Mouse (Mus musculus) thymus, adult 18-20 months (tissue): ENCODE measurements around the gene Elobl.

Source experiments
- DNase-seq, 2 experiments: peaks; one replicate each; pipeline ENCODE4 v3.0.0; 2022; ENCODE audit warnings: mixed read lengths in 2 of 2

Elobl gene

DNA sequence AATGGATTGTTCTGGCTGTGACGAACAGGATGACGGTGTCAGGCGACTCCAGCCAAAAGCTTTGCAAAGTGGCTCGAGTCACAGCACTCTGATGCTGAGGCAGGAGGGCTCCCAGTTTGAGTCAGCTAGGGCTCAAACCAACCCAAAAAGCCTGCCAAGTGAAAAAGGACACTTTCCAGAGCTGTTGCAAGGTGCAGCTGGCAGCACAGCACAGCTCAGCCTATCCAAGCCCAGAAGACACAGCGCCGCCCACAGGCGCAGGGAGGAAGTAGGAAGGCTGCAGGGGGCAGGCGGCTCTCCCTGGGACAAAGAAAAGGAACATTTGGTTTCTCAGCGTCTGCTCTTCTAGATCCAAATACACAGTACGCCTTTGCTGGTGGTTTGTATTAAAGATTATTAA lies 19.9 kb upstream of the Elobl start:
- DNase-seq, result no peak

DNA sequence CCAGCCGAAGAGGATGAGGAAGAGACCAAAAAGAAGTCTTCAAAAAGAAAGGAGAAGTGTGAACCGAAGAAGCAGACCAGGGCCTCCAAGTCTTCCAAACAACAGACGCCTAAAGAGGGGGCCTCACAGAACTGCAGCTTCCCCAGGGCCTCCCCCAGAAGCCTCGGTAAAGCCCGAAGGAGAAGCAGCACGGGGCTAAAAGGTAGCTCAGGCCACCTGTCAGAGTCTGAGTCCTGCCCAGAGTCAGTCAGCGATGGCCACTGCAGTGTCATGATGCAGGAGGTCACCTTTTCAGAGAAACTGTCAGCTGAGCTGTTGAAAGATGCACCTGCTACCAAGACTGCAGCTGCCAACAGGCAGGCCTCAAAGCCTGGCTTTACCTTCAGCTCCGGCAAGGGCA lies 14.6 kb upstream of the Elobl start:
- no peak for DNase-seq

DNA sequence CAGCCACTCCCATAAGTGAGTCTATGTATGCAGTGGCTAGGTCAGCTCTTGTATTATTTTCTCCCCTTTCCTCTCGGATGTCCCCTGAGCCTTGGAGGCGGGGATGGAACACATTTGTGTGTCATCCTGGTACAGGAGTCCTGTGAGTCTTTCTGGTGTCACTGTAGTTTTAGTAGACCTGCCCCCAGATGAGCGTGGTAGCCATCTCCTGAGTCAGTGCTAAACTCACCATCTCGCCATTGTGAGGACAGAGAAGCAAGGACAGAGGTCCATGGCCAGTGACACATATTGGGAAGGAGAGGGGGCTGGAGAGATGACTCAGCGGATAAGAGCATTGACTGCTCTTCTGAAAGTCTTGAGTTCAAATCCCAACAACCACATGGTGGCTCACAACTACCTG lies 10.5 kb upstream of the Elobl start:
- DNase-seq, result no peak

DNA sequence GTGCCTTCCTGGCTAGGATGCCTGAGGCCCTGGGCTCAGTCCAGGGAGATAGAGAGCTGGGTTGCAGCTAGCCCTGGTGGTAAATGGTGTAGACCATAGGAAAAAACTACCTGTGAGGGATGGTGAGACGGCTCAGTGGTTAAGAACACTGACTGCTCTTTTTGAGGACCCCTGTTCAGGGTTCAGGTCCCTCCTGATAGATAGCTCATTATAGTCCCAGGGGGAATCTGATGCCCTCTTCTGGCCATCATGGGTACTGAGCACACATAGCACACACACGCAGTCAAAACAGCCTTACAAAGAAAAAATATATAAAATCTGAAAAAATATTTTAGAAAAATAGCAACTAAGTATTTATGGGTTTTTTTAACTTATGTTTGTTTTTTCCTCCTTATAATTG lies 9.6 kb upstream of the Elobl start:
- DNase-seq, result no peak

DNA sequence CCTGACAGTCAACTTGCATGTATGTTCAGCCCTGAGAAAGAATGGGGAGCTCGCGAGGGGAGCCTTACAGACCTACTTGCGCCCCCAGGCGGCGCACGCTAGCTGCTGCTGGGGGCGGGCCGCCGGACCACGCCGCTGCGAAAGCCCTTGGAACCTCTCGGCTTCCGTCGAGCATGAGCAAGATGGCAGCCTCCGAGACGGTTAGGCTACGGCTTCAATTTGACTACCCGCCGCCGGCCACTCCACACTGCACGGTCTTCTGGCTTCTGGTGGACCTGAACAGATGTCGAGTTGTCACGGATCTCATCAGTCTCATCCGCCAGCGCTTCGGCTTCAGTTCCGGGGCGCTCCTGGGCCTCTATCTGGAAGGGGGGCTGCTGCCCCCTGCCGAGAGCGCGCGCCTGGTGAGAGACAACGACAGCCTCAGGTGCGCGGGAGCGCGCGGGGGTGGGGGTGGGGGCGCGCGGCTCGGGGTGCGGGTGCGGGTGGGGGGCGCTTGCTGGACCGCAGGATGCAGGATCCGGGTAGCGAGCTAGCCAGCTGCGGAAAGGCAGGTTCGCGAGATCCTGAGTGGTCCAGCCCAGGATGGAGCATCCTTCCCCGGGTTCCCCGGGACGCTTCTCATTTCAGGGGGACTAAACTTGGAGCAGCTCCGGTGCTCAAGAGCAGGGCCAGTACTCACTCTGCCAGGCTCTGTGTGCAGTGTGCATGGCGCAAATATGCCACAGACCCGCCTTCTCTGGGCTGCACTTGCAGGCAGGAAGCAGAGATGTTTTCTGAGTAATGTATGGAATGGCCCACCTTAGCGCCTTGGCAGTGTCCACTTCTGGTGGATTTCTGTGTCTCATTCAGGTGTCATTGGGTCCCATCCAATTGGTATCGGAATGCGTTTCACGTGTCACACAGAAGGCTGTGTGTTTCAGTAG lies 7.3 kb upstream of the Elobl start:
- peak; percentile 81 to 83 for DNase-seq

DNA sequence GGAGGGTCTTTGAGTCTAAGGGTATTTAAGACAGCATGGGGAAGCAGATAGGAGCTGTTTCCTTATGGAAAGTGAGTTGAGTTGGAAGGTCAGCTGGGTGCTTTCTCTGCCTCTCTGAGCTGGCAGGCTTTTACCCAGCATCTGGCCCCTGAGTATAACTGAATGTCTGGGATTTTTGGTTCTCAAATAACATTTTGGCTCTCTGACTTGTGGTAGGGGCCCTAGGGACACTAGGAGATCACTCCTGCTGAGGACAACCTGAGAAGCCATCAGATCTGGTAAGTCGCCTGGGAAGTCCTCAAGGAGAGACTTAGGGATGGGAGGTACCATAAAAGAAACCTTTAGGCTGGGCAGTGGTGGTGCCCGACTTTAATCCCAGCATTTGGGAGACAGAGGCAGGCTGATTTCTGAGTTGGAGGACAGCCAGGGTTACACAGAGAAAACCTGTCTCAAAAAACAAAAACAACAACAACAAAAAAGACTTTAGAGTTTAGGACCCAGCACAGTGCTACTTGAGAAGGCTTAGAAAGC lies 3.5 kb upstream of the Elobl start, which contains the start of gene Coil:
TSS of gene Coil (plus strand) at position 51 of the 531 bp plus-strand sequence.
- DNase-seq, result no peak

DNA sequence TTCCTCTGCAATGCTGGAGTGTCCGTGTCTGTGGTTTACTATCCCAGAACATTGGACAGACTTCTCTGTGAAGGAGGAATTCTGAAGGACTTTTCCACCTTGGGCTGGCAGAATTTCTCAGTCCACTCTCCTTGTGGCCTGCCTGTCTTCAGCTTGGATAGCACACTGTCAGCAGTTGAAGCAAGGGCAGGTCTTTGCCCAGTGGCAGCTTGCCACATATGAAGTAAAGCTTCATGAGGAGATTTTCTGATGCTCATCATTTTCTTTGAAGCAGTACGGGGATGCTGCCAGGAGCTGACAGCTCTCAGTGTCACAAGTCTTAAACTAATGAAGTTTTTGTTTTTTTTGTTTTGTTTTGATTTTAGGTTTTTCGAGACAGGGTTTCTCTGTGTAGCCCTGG lies 7.9 kb downstream of the Elobl start:
- DNase-seq, result no peak

DNA sequence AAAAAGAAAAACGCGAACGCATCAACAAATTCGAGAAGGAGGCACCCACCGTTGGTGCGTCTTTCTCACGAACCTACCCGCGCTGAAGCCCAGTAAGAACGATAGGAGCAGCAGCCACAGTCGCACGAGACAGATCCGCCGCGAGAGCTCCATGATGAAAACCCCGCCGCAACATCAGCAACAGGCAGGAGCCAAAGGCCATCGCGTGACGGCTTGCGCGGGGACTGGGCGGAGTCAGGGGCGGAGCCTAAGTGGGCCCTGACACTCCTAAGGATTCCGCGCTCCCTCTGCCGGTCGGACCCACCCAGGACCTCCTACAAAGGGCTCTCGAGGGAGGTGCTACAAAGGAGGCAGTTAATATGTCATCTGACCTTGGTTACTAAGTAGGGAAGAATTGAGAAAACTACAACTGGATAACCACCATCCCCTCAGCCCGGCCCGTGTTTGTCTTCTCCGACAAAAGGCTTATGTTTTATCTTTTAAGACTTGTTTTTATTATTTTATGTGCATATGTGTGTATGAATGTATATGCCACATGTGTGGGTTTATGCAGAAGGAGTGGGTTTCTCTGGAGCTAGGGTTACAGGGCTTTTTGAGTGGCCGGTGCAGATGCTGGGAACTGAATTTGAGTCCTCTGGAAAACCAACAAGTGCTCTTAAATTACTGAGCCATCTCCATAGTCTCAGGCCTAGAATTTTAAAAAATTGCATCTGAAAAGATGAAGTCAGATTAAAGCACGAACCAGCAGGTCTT lies 11.3 kb downstream of the Elobl start, which contains the start of gene Scpep1:
TSS of gene Scpep1 (minus strand) at position 249 of the 753 bp plus-strand sequence.
- DNase-seq, result peak; percentile 91 to 93

DNA sequence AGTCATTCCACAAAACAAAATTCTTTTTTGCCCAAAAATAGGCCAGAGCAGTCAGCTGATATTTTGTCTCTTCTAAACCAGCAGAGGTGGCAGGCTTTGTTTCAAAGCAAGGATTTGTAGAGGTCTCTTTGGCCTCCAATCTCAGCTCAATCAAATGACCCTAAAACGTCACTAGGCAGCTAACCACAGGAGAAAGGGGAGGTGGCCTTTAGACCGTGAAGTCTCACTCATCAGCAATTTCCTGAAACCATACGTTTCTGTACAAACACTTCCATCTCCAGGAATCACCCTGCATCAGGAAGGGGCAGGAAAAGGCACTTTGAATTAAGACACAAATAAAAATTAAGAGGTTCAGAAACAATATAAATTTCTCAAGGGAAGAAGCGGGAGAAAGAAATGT lies 11.9 kb downstream of the Elobl start:
- DNase-seq, result no peak

DNA sequence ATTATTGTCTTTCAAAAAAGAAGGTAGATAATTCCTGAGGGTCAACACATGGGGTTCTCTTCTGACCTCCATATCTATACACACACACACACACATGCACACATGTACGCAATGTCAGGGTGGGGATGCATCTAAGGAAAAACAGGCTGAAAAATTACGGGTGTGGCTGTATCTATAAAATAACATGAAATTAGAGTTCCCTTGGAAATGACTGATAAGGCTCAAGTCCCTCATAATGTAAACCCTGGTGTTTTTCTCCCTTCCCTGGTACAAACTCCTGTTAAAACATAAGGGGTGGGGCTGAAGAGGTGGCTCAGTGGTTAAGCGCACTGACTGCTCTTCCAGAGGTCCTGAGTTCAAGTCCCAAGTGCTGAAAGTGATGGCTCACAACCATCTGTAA lies 13.1 kb downstream of the Elobl start:
- no peak for DNase-seq

DNA sequence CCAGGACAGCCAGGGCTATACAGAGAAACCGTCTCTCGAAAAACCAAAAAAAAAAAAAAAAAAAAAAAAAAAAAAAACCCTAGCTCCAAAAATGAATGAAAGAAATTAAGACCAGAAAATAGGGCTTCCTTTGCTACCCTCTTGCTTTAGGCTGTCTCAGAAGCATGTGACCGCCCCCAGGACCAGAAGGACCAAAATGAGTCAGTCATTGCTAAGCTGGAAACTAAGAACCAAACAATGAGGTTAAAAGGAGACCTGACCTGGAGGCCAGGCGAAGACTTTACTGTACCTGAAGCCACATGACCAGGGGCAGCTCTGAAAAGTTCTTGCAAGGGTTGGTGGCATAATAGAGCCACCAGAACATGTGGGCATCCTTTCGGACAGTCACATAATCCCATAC lies 14.6 kb downstream of the Elobl start:
- no peak for DNase-seq

DNA sequence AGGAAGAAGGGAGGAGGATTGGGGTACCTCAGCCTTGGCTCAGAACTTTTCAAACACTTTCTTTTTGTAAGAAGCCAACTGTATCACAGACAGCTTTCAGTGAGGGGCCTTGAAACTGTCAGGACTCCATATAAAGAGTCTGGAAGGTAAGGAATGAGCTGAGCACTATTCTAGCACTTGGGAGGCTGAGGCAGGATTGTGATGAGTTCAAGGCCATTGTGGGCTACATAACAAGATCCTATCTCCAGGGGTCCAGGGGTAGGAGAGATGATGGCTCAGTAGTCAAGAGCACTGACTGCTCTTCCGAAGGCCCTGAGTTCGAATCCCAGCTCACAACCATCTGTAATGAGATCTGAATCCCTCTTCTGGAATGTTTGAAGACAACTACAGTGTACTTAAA lies 15.2 kb downstream of the Elobl start:
- DNase-seq, result no peak

DNA sequence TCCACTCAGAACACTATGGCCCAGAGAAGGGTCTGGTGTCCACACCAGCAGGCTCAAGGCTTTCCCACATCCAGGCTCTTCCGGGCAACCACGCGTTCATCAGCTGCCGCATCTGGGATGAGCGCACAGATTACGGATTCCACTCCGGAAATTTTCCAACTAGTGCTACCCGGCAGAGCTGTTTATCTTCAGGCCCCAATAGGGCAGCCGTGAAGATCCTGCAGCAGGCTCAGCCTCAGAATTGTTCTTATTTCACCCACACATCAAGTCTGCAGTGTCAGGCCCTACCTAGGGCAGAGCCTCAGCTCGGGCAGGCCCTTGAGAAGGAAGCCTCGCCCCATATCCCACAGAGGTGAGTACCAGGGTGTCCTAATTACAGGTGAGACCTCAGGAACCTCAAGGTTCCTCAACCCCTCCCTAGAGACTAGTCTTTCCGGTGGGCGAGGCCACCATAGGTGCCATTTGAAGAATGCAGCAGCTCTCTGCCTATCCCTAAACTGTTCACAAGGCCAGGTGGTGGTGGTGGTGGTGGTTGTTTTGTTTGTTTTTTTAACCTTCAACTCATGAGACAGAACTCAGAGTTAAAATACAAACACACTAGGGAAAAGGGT lies 16.0 kb downstream of the Elobl start:
- no peak for DNase-seq

DNA sequence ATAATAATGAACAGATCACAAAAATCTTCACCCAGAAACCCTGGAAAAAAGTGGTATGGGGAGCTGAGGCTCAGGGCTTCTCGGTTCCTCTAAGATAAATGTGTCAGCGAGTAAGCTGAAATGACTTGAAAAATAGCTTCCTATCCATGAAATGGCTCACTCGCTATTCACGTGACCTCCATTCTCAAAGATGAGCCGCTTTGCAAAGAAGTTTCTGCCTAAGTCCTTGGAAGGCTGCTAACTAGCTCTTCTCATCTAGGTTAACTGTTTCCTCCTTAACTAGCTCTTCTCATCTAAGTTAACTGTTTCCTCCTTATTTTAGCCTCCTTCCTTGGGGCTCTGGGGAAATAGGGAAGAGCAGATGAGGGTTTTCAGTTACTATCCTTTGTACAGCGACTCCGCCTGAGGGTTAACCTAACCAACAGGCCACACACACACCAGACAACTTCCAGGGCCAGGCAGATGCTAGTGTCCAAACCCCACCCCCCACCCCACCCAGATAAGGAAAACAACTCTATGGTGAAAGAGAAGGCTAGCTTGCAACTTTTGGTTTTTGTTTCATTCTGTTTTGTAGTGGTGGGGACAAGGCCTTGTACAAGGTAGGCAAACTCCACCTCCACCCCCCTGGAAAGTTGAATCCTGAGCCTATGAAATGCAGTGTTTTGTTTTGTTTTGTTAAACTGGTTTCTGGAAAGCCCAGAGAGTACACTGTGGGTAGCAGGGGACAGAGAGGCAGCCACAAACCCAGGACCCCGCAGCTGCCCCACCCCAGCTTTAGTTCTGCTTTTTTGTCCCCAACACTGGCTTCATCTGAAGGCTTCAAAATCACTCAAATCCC lies 16.7 kb downstream of the Elobl start:
- no peak for DNase-seq

DNA sequence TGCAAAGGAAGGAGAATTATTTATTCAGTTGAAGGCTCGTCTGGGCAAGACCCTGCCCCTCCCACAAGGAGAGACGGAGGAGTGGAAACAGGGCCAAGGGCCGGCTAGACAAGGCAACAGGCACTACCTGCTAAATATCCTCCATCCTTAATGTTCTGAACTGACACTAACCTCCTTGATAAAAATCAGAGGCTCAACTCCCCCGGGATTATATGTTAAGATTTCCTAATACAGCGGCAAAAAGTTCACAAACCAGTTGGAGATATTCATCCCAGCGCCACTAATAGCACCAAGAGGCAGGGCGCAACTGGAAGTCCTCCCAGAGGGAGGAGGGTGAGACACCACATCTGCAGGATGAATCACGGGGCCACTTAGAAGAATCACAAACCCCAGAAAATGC lies 17.8 kb downstream of the Elobl start:
- no peak for DNase-seq

DNA sequence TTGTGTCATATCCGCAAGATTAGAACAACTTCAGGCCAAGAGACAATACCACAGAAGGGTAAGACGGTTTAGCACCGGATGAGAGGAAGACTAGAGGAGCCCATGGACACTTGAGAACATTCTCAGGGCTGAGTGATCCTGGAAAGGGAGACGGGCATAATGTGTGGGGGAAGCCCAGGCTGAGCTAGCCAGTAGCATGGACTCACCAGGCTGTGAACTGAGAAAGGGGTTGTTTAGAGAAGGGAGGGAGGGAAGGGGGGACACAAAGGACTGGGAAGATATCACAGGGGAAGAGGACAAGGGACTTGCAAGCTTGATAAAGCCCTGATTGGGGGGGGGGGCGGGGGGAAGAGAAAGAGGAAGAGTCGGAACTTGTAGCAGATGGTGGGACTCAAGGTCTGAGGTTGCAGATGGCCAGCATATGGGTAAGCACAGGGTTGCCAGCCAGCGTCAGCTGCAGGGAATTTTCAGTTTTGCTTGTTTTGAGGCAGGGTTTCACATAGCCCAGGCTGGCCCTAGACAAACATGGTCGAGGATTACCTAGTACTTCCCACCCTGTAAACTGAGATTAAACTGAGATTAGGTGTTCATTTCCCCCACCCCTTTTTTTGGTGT lies 20.7 kb downstream of the Elobl start:
- no peak for DNase-seq

DNA sequence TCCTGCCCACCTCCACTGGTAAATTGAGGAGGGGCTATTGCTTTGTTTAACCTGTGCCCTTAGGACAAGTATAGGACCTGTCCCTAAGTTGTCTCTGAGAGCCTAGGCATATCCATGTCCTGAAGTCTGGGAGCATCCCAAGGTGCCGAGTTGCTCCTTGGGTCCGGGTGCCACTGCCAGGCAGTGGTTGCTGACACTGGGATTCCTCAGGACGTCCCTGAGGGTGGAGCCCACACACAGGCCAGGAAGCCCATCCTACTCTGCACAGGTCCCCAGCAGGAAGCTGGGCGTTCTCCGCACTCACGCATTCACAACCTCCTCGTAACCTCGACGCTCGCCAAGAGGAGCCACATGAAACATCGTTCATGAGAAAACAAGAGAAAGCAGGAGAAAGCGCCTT lies 25.2 kb downstream of the Elobl start:
- DNase-seq, result no peak

DNA sequence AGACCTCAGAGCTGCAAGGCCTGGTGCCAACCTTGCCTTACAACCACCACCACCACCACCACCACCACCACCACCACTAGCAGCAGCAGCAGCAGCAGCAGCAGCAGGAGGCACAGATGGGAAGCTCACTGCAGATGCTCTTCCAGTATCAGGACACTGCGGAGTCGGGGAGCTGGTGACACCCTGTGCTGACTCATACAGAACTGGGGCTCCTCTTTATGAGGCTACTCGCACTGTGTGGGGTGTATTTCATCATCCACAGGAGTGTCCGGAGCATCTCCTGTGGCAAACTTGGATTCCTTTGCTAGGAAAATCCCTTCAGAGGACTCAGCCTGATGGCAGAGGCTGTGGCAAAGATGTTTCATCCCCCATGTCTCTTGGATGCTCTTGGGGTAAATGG lies 27.1 kb downstream of the Elobl start:
- DNase-seq, result no peak

DNA sequence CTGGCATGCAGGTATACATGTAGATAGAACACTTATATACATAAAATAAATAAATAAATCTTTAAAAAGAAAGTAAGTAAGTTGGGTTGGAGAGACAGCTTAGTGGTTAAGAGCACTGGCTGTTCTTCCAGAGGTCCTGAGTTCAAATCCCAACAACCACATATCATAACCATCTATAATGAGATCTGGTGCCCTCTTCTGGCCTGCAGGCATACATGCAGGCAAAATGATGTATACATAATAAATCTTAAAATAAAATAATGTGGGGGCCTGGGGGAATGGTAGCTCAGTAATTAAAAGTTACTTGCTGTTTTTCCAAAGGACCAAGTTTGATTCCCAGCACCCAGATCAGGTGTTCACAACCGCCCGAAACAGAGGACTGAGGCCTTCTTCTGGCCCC lies 28.0 kb downstream of the Elobl start:
- DNase-seq, result no peak

DNA sequence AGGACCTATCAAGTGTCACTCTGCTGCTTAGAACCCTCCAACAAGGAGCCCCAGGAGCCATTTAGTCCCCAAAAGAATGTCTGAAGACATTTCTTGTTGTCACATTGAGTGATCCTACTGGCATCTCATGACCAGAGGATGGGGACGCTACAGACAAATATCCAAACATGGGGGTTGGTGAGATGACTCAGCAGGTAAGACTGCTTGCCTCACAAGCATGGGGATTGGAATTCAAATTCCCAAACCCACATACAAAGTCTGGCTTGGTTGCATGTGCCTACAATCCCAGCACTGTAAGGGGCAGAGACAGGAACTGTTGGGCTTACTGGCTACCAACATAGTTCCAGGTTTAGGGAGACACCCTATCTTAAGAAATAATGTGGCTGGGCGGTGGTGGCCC lies 28.8 kb downstream of the Elobl start:
- no peak for DNase-seq

DNA sequence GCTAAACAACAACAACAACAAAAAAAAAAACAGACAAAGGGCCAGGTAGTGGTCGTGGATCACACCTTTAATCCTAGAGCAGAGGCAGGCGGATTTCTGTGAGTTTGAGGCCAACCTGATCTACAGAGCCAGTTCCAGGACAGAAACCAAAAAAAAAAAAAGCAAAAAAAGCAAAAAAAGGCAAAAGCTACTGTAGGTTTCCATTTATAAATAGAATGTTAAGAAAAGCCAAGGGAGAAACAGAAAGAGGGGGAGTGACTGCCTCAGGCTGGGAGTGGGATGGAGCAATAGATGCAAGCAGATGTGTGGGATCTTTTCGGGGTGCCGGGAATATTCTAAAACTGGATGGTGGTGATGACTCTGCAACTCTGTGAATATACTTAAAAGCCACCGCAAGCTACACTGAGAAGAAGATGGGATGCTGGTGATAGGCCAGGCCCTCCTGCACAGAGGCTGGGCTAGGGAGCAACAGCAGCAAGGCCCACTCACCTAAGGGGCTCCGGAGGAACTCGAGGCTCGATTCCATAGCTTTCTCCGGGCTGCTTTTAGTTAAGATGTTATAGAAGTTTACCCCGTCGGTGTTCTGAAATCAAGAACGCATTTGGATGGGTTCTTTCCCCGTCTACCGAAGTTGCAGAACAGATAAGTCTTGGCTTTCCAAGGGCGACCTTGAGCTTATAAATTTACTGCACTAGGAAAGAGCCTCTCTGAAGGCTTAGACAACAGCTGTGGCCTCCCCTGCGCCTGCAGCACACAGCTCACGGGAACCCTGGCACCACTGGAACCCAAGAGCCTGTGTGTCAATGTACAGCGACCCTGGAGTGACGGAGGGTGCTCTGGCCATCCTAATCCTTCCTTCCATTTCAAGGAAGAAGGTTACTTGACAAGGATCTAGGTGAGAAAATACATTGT lies 32.4 kb downstream of the Elobl start:
- DNase-seq, result no peak
